Mouse (Mus musculus): ENCODE data around the gene Exoc4. TPM values are rescaled to one million over a fixed set of nuclear protein-coding genes. Genes with fewer than 3 reads are reported as not detected.

Gene Exoc4
- total RNA-seq, 4 experiments from 2014 or later = 44.3 to 49.6 (median 45.2) TPM

- no peak for DNase-seq (ENCODE audit: low spot score in 2 of 2)
These were observed 217.4 kb downstream of the Exoc4 start for GRCm38 (mm10) chr6:33466168-33466839.

GRCm38 (mm10) chr6:33468480-33468879, 219.6 kb downstream of the Exoc4 start:
- no peak for DNase-seq (ENCODE audit: low spot score in 2 of 2)

- DNase-seq (ENCODE audit: low spot score in 2 of 2) = no peak
These were observed 227.2 kb downstream of the Exoc4 start for GRCm38 (mm10) chr6:33476134-33476533.

GRCm38 (mm10) chr6:33484568-33484967, 235.7 kb downstream of the Exoc4 start:
- no peak for DNase-seq (ENCODE audit: low spot score in 2 of 2)

GRCm38 (mm10) chr6:33489788-33490187, 240.9 kb downstream of the Exoc4 start:
- DNase-seq (ENCODE audit: low spot score in 2 of 2) = no peak

GRCm38 (mm10) chr6:33496141-33496855, 247.4 kb downstream of the Exoc4 start:
- no peak for DNase-seq (ENCODE audit: low spot score in 2 of 2)

- no peak for DNase-seq (ENCODE audit: low spot score in 2 of 2)
These were observed 248.5 kb downstream of the Exoc4 start for GRCm38 (mm10) chr6:33497348-33497747.

GRCm38 (mm10) chr6:33502388-33502787, 253.5 kb downstream of the Exoc4 start:
- no peak for DNase-seq (ENCODE audit: low spot score in 2 of 2)

- DNase-seq (ENCODE audit: low spot score in 2 of 2) = no peak
These were observed 254.5 kb downstream of the Exoc4 start for GRCm38 (mm10) chr6:33503381-33503780.

GRCm38 (mm10) chr6:33507134-33507533, 258.2 kb downstream of the Exoc4 start:
- no peak for DNase-seq (ENCODE audit: low spot score in 2 of 2)

GRCm38 (mm10) chr6:33515391-33515790, 266.5 kb downstream of the Exoc4 start:
- DNase-seq (ENCODE audit: low spot score in 2 of 2) = no peak

GRCm38 (mm10) chr6:33516798-33517197, 267.9 kb downstream of the Exoc4 start:
- DNase-seq (ENCODE audit: low spot score in 2 of 2) = peak; percentile 4

GRCm38 (mm10) chr6:33517890-33518410, 269.1 kb downstream of the Exoc4 start:
- no peak for DNase-seq (ENCODE audit: low spot score in 2 of 2)

GRCm38 (mm10) chr6:33525695-33526366, 276.9 kb downstream of the Exoc4 start:
- no peak for DNase-seq (ENCODE audit: low spot score in 2 of 2)

- DNase-seq (ENCODE audit: low spot score in 2 of 2) = no peak
These were observed 291.5 kb downstream of the Exoc4 start for GRCm38 (mm10) chr6:33540356-33540755.

GRCm38 (mm10) chr6:33542712-33543111, 293.8 kb downstream of the Exoc4 start:
- DNase-seq (ENCODE audit: low spot score in 2 of 2) = no peak

- DNase-seq (ENCODE audit: low spot score in 2 of 2) = no peak
These were observed 303.0 kb downstream of the Exoc4 start for GRCm38 (mm10) chr6:33551934-33552333.

- no peak for DNase-seq (ENCODE audit: low spot score in 2 of 2)
These were observed 312.0 kb downstream of the Exoc4 start for GRCm38 (mm10) chr6:33560925-33561324.

- no peak for DNase-seq (ENCODE audit: low spot score in 2 of 2)
These were observed 313.0 kb downstream of the Exoc4 start for GRCm38 (mm10) chr6:33561911-33562310.

- DNase-seq (ENCODE audit: low spot score in 2 of 2) = no peak
These were observed 327.1 kb downstream of the Exoc4 start for GRCm38 (mm10) chr6:33575947-33576346.

GRCm38 (mm10) chr6:33608469-33608868, 359.6 kb downstream of the Exoc4 start:
- no peak for DNase-seq (ENCODE audit: low spot score in 2 of 2)

- DNase-seq (ENCODE audit: low spot score in 2 of 2) = no peak
These were observed 365.1 kb downstream of the Exoc4 start for GRCm38 (mm10) chr6:33613978-33614377.
